Mouse (Mus musculus) retina, adult 2 months (tissue): Measurements from ENCODE around the gene Katnal1.

Experiments
- DNase-seq: peaks from one replicate; pipeline ENCODE4 v3.0.0-alpha.2; 2012; ENCODE audit warnings: low read depth, low spot score

The Katnal1 gene

GRCm38 (mm10) chr5:148885821-148886609, 43.1 kb downstream of the Katnal1 start:
- no peak for DNase-seq

- DNase-seq: no peak
These were observed 45.4 kb downstream of the Katnal1 start for GRCm38 (mm10) chr5:148883671-148884070.

DNA sequence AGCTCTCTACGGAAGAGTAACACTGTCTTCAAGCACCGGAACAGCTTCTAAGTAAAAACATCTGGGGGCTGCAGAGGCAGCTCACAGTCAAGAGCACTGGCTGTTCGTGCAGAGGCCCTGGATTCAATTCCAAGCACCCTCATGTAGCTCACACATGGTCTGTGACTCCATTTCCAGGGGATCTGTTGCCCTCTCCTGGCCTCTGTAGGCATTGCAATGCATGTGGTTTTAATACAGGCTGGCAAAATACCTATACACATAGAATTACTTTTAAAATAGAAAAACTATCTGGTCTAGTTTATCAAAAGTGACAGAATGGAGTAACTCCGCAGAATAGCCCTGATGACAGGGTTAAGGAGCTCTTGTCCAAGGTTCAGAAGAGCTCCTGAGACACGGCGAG, 49.9 kb downstream of the Katnal1 start:
- no peak for DNase-seq

- no peak for DNase-seq
These were observed 56.0 kb downstream of the Katnal1 start for GRCm38 (mm10) chr5:148873116-148873515.

GRCm38 (mm10) chr5:148869583-148869982, 59.5 kb downstream of the Katnal1 start:
- DNase-seq: no peak

DNA sequence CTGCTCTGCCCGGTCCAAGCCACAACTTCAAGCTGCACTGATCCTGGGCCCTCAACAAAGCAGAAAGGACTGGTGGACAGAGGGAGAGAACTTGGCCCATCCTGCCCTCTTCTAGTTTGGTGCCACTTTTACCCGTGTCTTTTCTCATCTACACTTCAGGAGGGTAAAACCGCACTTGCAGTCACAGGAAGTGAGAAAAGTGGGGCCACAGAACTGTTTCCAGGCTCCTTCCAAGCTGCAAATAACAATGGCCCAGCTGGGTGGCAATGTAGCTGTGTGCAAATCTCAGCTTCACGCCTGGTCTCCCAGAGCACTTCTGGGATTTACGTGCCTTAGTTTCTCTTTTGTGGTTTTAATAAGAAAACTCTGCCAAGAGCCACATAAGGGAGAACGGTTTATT, 61.4 kb downstream of the Katnal1 start:
- DNase-seq: no peak

GRCm38 (mm10) chr5:148867171-148867570, 61.9 kb downstream of the Katnal1 start:
- DNase-seq: no peak

GRCm38 (mm10) chr5:148866571-148866970, 62.5 kb downstream of the Katnal1 start:
- no peak for DNase-seq

GRCm38 (mm10) chr5:148863409-148863808, 65.7 kb downstream of the Katnal1 start:
- DNase-seq: no peak

- no peak for DNase-seq
These were observed 66.3 kb downstream of the Katnal1 start for GRCm38 (mm10) chr5:148862853-148863252.

DNA sequence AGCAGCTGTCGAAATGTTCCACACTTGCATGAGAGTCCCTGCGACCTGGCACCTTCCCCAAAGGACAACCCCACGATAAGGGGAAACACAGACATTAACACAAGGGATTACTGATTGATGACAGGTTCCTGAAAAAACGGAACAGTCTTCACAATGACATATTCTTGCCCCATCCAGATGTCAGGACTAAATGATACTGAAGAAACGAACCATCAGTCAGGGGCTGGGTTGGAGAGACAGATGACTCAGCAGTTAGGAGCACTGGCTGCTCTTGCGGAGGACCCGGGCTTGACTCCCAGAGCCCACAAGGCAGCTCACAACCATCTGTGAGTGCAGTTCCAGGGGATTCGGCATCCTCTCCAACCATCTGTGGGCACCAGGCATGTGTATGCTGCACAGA, 67.0 kb downstream of the Katnal1 start:
- DNase-seq: no peak

DNA sequence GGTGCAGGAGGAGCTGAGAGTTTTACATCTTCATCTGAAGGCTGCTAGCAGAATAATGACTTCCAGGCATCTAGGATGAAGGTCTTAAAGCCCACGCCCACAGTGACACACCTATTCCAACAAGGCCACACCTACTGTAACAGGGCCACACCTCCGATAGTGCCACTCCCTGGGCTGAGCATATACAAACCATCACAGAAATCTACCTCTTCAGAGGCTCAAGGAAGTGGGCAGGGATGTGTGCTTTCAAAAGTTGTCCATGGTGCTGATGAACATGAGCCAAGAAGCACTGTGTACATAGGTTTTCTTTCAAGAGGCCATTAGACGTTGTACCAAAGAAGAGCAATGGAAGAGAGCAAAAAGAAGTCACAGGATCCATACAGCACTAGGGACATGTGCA, 71.6 kb downstream of the Katnal1 start:
- DNase-seq: no peak

DNA sequence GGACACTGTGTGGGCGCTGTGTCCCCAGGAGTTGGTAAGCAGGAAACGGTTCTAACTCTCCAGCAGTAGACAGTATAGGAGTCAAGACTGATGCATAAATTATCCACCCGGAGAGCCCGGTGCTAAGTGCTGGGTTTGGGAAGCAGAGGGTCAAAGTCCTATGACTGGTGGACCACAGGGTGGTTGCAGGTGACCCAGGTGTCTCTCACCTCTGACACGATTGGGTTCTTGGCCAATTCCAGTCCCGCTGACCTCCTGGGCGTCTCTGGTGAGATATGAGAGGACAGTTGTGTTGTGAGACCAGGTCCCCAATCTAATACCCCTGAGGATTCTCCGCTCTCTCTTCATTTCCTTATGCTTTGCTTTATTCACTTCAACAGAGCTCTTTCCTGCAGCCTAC, 74.1 kb downstream of the Katnal1 start:
- DNase-seq: no peak

DNA sequence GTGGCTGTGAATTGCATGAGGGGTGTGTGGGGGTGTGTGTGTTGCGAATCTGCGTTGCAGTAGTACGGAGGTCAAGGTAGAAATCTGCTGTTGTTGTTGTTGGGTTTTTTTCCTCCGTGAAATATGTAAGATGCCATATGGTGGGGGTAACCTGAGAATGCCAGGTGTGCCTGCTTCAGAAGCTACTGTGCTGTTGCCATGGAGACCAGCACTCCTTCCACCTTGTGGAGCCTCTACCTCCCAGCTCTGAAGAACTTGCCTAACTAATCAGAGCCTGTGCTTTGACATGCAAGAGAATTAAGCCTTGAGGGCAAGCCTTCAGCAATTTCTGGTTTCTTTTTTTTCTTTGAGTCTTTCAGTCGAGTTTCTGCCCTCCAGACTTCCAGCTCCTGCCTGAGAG, 75.0 kb downstream of the Katnal1 start:
- DNase-seq: no peak

DNA sequence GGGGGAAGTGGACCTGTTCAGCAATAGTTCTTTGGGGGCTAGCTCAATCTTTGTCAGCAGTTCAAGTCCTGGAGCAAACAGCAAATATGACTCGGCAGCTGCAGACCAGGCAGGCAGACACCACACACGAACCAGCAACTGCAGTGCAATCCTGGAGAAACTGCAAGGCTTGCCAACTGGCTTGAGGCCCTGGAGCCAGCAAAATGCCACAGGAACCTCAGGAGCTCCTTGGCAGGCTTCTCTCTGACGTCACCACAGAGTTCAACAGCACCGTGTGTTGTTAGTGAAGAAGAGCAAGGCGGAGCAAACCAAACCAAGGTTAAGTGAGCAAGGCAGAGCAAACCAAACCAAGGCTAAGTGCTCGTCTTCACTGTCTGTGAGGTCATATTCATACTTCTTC, 79.6 kb downstream of the Katnal1 start:
- DNase-seq: no peak

DNA sequence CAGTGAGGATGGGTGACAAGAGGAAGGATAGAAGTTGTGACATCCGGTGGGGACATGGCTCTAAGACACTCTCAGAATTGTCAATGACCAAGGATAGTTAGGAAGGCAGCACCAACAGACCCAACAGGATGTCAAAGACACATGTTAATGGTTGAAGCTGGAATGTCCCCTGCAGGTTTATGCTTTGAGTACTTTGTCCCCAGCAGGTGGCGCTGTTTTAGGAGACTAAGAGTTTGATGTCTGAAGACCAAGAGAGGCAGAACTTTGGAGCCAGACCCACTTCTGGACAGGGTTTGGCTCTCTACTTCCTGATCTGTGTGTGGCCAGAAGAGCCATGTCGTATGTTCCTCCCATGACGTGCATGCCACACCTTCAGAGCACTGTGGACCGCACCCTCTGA, 82.1 kb downstream of the Katnal1 start:
- no peak for DNase-seq

- DNase-seq: no peak
These were observed 92.1 kb downstream of the Katnal1 start for GRCm38 (mm10) chr5:148837069-148837468.

DNA sequence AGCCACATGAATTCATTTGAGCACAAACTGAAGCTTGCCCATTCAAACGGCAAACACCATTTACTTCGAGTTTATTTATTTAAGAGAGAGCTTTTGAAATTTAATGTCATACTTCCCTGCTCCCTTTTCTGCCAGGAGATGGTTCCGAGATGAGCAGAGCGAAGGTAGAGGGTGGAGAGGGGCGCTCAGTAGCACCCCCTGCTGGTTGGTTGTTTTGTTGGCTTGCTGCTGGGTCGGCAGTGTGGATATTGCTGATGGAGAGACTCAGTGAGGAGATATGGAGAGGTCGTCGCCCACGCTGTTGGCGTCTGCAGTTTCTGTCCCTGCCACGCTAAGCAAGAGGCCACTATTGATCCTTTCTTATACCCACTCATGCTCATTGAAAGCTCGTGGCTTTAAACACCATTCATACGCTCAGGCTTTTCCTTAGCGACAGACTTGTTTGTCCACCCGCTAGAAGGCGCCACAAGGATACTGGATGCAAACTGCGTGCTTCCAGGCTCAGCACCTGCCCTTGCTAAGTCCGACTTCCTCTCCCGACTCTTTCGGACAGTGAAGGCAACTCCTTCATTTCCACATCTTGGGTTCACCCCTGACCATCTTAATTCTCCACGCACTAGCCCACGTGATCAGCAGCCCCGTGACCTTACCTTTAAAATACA, 97.4 kb downstream of the Katnal1 start:
- peak; percentile 25 for DNase-seq

DNA sequence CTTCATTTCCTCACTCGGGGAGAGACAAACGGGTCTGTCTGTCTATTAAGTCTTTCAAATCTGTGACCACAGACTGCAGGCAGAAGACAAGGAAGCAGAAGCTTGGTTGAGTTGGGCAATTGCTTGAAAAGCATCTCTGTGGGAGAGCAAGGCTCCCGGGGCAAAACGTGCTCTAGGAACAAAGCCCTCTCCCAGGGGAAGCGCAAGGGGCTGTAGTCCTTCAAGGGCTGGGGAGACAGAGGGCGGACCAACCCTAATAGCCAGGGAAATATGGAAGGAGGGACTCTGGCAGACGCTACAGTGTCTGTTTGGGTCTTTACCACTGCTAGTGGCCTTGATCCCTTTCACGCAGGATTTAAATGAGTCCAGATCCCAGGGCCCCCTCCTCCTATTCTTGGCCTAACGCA, 98.0 kb downstream of the Katnal1 start:
- DNase-seq: no peak

DNA sequence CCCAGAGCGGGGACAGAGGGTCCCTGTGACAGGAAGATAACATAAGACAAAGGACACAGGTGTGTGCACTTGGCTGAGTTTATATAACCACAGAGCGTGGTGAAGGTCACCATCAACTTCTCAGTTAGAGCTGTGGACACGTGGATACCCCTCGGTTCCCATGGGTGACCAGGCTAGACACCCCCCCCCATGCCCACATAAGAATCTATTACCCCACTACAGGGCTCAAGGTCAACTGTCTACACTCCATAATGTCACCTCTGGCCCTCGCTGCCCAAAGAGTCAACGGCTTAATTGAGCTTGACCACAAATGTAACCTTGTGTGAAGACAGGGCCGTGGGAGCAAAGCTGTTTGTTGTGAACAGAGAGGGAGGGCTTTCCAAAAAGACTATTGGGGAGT, 103.4 kb downstream of the Katnal1 start:
- DNase-seq: no peak

GRCm38 (mm10) chr5:148822772-148823171, 106.3 kb downstream of the Katnal1 start:
- no peak for DNase-seq
